Mouse (Mus musculus) G1E-ER4 (cell line): Measurements from ENCODE around the gene Klhl11. TPM values are rescaled to one million over a fixed set of nuclear protein-coding genes. Genes with fewer than 3 reads are reported as not detected.

Source experiments
- GATA1 ChIP-seq: IDR thresholded peaks from one replicate; pipeline ENCODE4 v1.8.0; 2012; ENCODE audit warnings: low read length, inconsistent platforms
- polyA plus RNA-seq: library from polyadenylated mRNA; stranded (reverse); fragments of >175 nt; gene quantifications from 2 replicates; pipeline ENCODE4 v1.2.3, GENCODE M21; 2012

Klhl11 gene
- polyA plus RNA-seq, 1 experiment: 3.4 TPM

- no peak for TF ChIP-seq GATA1
Observed at GRCm38 (mm10) chr11:100485801-100486538, 13.4 kb upstream of the Klhl11 start.

GRCm38 (mm10) chr11:100484461-100484860 is 11.9 kb upstream of the Klhl11 start:
- TF ChIP-seq GATA1: no peak

GRCm38 (mm10) chr11:100479152-100479551 is 6.6 kb upstream of the Klhl11 start:
- TF ChIP-seq GATA1: no peak

- no peak for TF ChIP-seq GATA1
Observed at GRCm38 (mm10) chr11:100476281-100476680, 3.7 kb upstream of the Klhl11 start.

- no peak for TF ChIP-seq GATA1
Observed at GRCm38 (mm10) chr11:100472935-100473295, 374 bp upstream of the Klhl11 start.

GRCm38 (mm10) chr11:100471352-100472196 is 967 bp downstream of the Klhl11 start:
- TF ChIP-seq GATA1: no peak

- TF ChIP-seq GATA1: no peak
Observed at GRCm38 (mm10) chr11:100465833-100466232, 6.7 kb downstream of the Klhl11 start.

GRCm38 (mm10) chr11:100465229-100465792 is 7.2 kb downstream of the Klhl11 start:
- TF ChIP-seq GATA1: peak; percentile 80

- TF ChIP-seq GATA1: no peak
Observed at GRCm38 (mm10) chr11:100462699-100463098, 9.8 kb downstream of the Klhl11 start.

GRCm38 (mm10) chr11:100457711-100458110 is 14.8 kb downstream of the Klhl11 start:
- TF ChIP-seq GATA1: no peak

- no peak for TF ChIP-seq GATA1
Observed at GRCm38 (mm10) chr11:100457247-100457646, 15.3 kb downstream of the Klhl11 start.

GRCm38 (mm10) chr11:100442625-100443024 is 29.9 kb downstream of the Klhl11 start:
- no peak for TF ChIP-seq GATA1

- TF ChIP-seq GATA1: no peak
Observed at GRCm38 (mm10) chr11:100441797-100442196, 30.7 kb downstream of the Klhl11 start, which contains the start of the genes Nt5c3b and Klhl10. Gene Nt5c3b, minus strand, starts transcription at chr11:100441808. Gene Klhl10, plus strand, starts transcription at chr11:100441917.

- no peak for TF ChIP-seq GATA1
Observed at GRCm38 (mm10) chr11:100440691-100441522, 31.6 kb downstream of the Klhl11 start.

GRCm38 (mm10) chr11:100437901-100438300 is 34.6 kb downstream of the Klhl11 start:
- TF ChIP-seq GATA1: no peak
